ENCODE assay signal across 17 mouse cellular contexts in the genomic region with DNA sequence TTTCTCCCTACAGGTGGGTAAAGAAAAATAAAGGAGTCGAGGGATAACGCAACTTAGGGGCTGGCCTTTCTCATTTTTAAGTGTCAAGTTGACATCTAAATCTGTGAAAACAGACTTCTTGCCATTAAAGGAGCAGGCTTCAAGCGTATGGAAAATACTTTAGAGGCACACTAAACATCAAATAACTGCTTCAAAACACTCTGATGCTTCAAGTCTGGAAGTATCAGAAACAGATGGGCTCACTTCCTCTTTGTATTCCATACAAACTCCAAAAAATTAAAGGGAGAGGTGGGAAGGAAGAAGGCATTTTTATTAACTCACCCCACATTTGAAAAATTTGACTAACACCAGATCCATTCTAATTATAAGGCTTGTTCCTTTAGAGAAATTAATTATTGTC.
DNase-seq lines count a peak whose midpoint lies in the region; ATAC-seq lines count a peak whose summit lies in the region.
"Had no signal": no experiment of that assay in that cellular context is flagged by ENCODE, and none has a peak within 500 bp of the region (broad histone marks: within the 10 kb centered on the region; RNA-seq: fewer than 3 reads in every experiment).

No protein-coding gene starts in this region.

- no peak overlapping the region for H3K4me2 ChIP-seq in midbrain, embryonic 11.5 days
- H3K4me2 ChIP-seq in midbrain, embryonic 15.5 days, result no peak overlapping the region
- 0 out of 2 replicates have a peak overlapping the region, but pooled peaks have one; percentile 14 for H3K4me2 ChIP-seq in embryonic facial prominence, embryonic 13.5 days
- H3K4me2 ChIP-seq in limb, embryonic 12.5 days, result peak overlapping the region; percentile 58
- H3K4me2 ChIP-seq in kidney, embryonic 14.5 days (replicated peaks; ENCODE audit: low read depth, low read length), result no peak overlapping the region
- H3K4me2 ChIP-seq: hindbrain, embryonic 12.5 days had no signal

- H3K9me3 ChIP-seq in midbrain, embryonic 11.5 days (ENCODE audit: control insufficient read depth, low read length), result no peaks in the 10 kb centered on the region
- no peaks in the 10 kb centered on the region for H3K9me3 ChIP-seq in midbrain, embryonic 15.5 days
- H3K9me3 ChIP-seq in embryonic facial prominence, embryonic 13.5 days, result no peaks in the 10 kb centered on the region
- no peaks in the 10 kb centered on the region for H3K9me3 ChIP-seq in limb, embryonic 12.5 days
- no peaks in the 10 kb centered on the region for H3K9me3 ChIP-seq in kidney, embryonic 14.5 days (ENCODE audit: control insufficient read depth, low read length)
- H3K9me3 ChIP-seq: heart, embryonic 10.5 days; hindbrain, embryonic 12.5 days had no signal

- no peak overlapping the region for H3K4me3 ChIP-seq in midbrain, embryonic 11.5 days (ENCODE audit: low read depth, low read length)
- no peak overlapping the region for H3K4me3 ChIP-seq in midbrain, embryonic 15.5 days
- no peak overlapping the region for H3K4me3 ChIP-seq in embryonic facial prominence, embryonic 13.5 days
- H3K4me3 ChIP-seq in limb, embryonic 12.5 days (replicated peaks), result peak overlapping the region; percentile 27
- H3K4me3 ChIP-seq in kidney, embryonic 14.5 days (ENCODE audit: low read length), result no peak overlapping the region
- H3K4me3 ChIP-seq: gastrocnemius, adult 2 months; heart, embryonic 10.5 days; hindbrain, embryonic 12.5 days had no signal

- 1% methylated on average over 3 of the region's 3 CpGs for WGBS in midbrain, embryonic 11.5 days
- 4% methylated on average over 3 of the region's 3 CpGs for WGBS in midbrain, embryonic 15.5 days
- 3% methylated on average over 3 of the region's 3 CpGs for WGBS in embryonic facial prominence, embryonic 13.5 days
- 2% methylated on average over 3 of the region's 3 CpGs for WGBS in limb, embryonic 12.5 days
- WGBS in kidney, embryonic 14.5 days, result 2% methylated on average over 3 of the region's 3 CpGs

- no peaks in the 10 kb centered on the region for H3K4me1 ChIP-seq in midbrain, embryonic 11.5 days (ENCODE audit: control insufficient read depth, insufficient read depth, low read length)
- no peaks in the 10 kb centered on the region for H3K4me1 ChIP-seq in midbrain, embryonic 15.5 days
- no peaks in the 10 kb centered on the region for H3K4me1 ChIP-seq in embryonic facial prominence, embryonic 13.5 days
- H3K4me1 ChIP-seq in limb, embryonic 12.5 days (replicated peaks), result peaks cover 39% of the 10 kb centered on the region
- H3K4me1 ChIP-seq in kidney, embryonic 14.5 days (ENCODE audit: control insufficient read depth, insufficient read depth, low read length), result no peaks in the 10 kb centered on the region
- H3K4me1 ChIP-seq: hindbrain, embryonic 12.5 days had no signal

- no peak overlapping the region for H3K9ac ChIP-seq in midbrain, embryonic 11.5 days (ENCODE audit: low read length)
- no peak overlapping the region for H3K9ac ChIP-seq in midbrain, embryonic 15.5 days
- H3K9ac ChIP-seq in embryonic facial prominence, embryonic 13.5 days, result no peak overlapping the region
- peak overlapping the region; percentile 50; the same call in 1 of the 2 replicates for H3K9ac ChIP-seq in limb, embryonic 12.5 days (replicated peaks)
- H3K9ac ChIP-seq in kidney, embryonic 14.5 days (ENCODE audit: low read depth, low read length), result no peak overlapping the region
- H3K9ac ChIP-seq: hindbrain, embryonic 12.5 days had no signal

- no peak overlapping the region for H3K27ac ChIP-seq in midbrain, embryonic 11.5 days (ENCODE audit: low read depth, low read length)
- H3K27ac ChIP-seq in midbrain, embryonic 15.5 days, result no peak overlapping the region
- H3K27ac ChIP-seq in embryonic facial prominence, embryonic 13.5 days, result no peak overlapping the region
- H3K27ac ChIP-seq in limb, embryonic 12.5 days, result peak overlapping the region; percentile 89
- H3K27ac ChIP-seq in kidney, embryonic 14.5 days (ENCODE audit: low read depth, low read length), result no peak overlapping the region
- H3K27ac ChIP-seq: gastrocnemius, adult 2 months; heart, embryonic 10.5 days; hindbrain, embryonic 12.5 days had no signal

- H3K27me3 ChIP-seq in midbrain, embryonic 11.5 days (ENCODE audit: control insufficient read depth, insufficient read depth, low read length), result peaks cover 91% of the 10 kb centered on the region
- peaks cover 89% of the 10 kb centered on the region for H3K27me3 ChIP-seq in midbrain, embryonic 15.5 days (replicated peaks)
- H3K27me3 ChIP-seq in embryonic facial prominence, embryonic 13.5 days, result peaks cover 94% of the 10 kb centered on the region
- H3K27me3 ChIP-seq in limb, embryonic 12.5 days, result peaks cover 22% of the 10 kb centered on the region
- peaks cover 64% of the 10 kb centered on the region for H3K27me3 ChIP-seq in kidney, embryonic 14.5 days (ENCODE audit: control insufficient read depth, insufficient read depth, low read length)

- no peak for ATAC-seq in midbrain, embryonic 11.5 days (ENCODE audit: low FRiP score)
- ATAC-seq in midbrain, embryonic 15.5 days (replicated peaks), result no peak
- no peak for ATAC-seq in embryonic facial prominence, embryonic 13.5 days (ENCODE audit: insufficient number of reproducible peaks, insufficient read depth, low FRiP score, low TSS enrichment, low read depth)
- no peak for ATAC-seq in limb, embryonic 12.5 days (ENCODE audit: insufficient number of reproducible peaks, insufficient read depth, low FRiP score, low TSS enrichment, low read depth)
- ATAC-seq in kidney, embryonic 14.5 days (ENCODE audit: low FRiP score, low TSS enrichment), result no peak
- ATAC-seq: forebrain, embryonic 14.5 days; hindbrain, embryonic 16.5 days had no signal

- H3K36me3 ChIP-seq in midbrain, embryonic 11.5 days (ENCODE audit: control insufficient read depth, insufficient read depth, low read length), result no peaks in the 10 kb centered on the region
- no peaks in the 10 kb centered on the region for H3K36me3 ChIP-seq in midbrain, embryonic 15.5 days (replicated peaks)
- H3K36me3 ChIP-seq in embryonic facial prominence, embryonic 13.5 days, result no peaks in the 10 kb centered on the region
- no peaks in the 10 kb centered on the region for H3K36me3 ChIP-seq in limb, embryonic 12.5 days
- H3K36me3 ChIP-seq in kidney, embryonic 14.5 days (ENCODE audit: control insufficient read depth, insufficient read depth, low read length), result no peaks in the 10 kb centered on the region
- H3K36me3 ChIP-seq: heart, embryonic 10.5 days; hindbrain, embryonic 12.5 days had no signal

- peak; percentile 86 for DNase-seq in midbrain, embryonic 11.5 days (ENCODE audit: low spot score, missing footprints)
- DNase-seq in lung, postnatal 14 days, result no peak
- no peak for DNase-seq in gastrocnemius, postnatal 36 days
- DNase-seq: adrenal gland, adult 2 months; adrenal gland, postnatal 25 days; cerebellum, adult 2 months; gastrocnemius, adult 2 months; heart, postnatal 10 days; kidney, adult 11 months had no signal

- intact Hi-C loops in gastrocnemius, postnatal 36 days (cut with DNase I), result loop anchor here (10.0 kb wide), 1 partner anchor 1130 kb away; a partner anchor contains a TSS

Comparison
In these comparisons a context has a peak if more than half of its experiments do, and no peak if none do; other contexts are left out.
1. H3K4me2 ChIP-seq: peak in embryonic facial prominence, embryonic 13.5 days (single experiment) and limb, embryonic 12.5 days (single experiment); none in midbrain, embryonic 11.5 days (single experiment), midbrain, embryonic 15.5 days (single experiment) and kidney, embryonic 14.5 days (single experiment).